Mouse (Mus musculus) WW6 (cell line): Measurements from ENCODE around the gene Slc20a1.
A peak's percentile ranks its signal among the peaks of the same experiment; 100 is the strongest.

Source experiments
- DNase-seq: peaks from one replicate; pipeline ENCODE4 v3.0.0-alpha.2; 2013; ENCODE audit warnings: low read depth, low spot score

Gene Slc20a1

DNA sequence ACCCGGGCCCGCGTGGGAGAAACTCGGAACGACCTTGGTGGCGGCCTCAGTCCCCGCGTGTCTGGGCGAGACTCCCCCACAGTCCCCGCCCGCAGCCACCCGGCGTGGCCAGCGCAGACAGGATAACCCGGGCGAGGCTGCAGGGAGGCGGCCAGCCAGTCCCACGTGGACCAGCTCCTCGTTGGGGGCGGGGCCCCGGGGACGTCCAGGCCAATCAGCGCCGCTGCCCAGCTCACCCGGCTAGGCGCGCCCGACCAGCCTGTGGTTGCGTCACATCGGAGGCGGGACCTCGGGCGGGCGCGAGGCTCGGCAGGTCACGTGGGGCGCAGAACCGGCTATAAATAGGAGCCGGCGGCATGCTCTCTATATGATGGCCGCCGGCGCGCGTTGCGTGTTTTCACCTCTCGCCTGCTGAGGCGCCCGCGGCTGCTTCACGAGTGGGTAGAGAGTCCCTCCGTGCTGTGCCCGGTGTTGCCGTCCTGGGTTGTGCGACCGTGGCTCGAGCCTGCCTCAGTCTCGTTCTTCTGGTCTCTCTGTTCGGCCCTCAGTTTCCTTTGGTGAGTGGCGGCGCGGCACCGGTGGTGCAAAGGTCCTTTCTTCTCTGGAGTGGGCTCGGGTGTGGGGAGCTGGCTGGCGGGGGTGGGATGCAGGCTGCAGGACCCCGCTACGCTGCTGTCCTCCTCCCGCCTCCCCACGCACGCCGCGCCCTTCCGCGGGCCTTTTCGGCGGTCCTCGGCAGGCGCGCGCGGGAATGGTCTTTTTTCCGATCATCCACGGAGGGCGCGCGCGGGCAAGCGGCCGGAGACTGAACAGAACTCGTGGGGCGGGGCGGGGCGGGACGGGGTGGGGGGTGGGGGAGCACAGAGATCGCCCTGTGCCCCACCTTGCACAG is at the start of gene Slc20a1:
Gene Slc20a1, plus strand, starts transcription at position 329 of the 892 bp plus-strand sequence.
- DNase-seq = peak; percentile 94

DNA sequence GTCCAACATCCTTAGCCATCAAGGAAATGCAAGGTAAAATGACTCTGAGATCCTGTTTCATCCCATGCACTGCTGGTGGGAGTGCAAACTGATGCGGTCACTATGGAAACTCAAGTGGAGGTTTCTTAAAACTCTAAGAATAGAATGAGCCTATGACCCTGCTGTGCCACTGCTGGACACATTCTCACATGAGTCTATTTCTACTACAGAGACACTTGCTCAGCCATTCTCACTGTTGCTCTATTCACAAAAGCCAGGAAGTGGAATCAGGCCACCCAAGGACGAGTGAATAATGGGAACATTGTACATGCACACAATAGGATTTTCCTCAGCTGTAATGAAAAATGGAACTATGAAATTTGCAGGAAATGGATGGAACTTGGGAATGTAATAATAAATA is 49.7 kb upstream of the Slc20a1 start:
- DNase-seq = no peak

DNA sequence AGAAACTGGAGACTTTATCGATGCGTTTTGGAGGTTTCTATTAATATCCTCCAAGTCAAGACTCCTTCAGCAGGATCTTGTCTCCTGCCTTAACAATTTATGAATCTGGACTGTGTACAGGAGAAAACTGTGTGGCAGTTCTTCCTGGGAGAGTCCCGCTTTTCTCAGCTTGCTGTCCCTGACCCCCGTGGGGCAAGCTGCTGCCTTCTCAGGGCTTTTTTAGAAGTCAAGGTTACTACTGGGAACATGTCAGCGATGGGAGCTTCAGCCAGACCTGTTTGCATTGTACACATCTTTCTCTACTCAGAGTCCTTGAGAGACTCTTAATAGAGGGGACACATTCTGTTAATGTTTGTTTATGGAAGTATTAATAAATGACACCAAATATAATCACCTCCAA is 48.2 kb upstream of the Slc20a1 start:
- DNase-seq = no peak

DNA sequence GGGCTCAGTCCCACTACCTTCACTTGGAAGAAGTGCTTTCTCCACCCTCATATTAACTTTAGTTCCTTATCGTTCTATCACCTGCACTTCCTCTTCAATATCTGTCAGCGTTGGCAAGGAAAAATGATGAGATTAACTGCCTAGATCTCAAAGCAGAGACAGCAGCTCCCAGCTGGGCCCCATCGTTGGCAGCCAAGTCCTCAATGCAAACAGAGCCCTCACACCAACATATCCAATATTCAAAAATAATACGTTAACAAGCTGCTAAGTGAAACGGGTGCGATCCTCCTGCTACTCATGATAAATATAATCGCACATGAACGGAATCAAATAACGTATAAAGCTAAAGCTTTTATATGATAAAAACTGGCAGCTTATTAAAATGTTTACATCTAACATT is 47.5 kb upstream of the Slc20a1 start:
- no peak for DNase-seq

DNA sequence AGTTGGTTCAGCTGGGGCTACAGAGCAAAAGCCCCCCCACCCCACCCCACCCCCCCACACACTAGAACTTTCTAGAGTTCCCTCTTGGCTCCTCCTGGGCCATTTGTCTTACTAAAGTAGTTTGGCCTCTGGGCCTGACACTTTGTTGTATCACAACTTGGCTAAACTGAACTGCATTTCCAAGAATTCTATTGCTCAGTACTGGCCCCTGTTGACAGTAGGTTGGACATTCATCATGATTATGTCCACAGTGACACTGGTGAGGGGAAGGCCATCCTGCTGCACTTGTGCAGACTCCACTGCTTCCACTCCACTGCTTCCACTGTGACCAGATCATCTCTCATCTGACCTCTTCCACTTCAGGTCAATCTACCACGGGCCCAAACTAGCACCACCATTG is 45.8 kb upstream of the Slc20a1 start:
- no peak for DNase-seq

DNA sequence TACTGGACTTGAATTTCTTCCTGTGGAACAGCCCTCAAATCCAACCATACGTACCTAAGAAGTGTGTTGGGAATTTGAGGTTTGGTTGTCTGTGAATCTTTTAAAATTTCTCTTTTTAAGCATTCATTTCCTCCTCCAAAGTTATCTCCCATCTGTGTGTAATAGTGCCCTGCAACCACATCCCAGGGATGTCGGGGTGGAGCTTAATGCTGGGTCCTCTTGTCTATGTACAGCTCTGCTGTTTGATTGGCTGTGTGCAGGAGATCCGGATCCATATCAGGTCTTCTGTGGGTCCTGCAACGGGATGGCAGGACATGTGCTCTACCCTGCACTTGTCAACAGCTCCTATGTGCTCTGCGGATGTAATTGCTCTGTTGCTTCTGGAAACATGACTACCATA is 33.7 kb upstream of the Slc20a1 start:
- DNase-seq = no peak

DNA sequence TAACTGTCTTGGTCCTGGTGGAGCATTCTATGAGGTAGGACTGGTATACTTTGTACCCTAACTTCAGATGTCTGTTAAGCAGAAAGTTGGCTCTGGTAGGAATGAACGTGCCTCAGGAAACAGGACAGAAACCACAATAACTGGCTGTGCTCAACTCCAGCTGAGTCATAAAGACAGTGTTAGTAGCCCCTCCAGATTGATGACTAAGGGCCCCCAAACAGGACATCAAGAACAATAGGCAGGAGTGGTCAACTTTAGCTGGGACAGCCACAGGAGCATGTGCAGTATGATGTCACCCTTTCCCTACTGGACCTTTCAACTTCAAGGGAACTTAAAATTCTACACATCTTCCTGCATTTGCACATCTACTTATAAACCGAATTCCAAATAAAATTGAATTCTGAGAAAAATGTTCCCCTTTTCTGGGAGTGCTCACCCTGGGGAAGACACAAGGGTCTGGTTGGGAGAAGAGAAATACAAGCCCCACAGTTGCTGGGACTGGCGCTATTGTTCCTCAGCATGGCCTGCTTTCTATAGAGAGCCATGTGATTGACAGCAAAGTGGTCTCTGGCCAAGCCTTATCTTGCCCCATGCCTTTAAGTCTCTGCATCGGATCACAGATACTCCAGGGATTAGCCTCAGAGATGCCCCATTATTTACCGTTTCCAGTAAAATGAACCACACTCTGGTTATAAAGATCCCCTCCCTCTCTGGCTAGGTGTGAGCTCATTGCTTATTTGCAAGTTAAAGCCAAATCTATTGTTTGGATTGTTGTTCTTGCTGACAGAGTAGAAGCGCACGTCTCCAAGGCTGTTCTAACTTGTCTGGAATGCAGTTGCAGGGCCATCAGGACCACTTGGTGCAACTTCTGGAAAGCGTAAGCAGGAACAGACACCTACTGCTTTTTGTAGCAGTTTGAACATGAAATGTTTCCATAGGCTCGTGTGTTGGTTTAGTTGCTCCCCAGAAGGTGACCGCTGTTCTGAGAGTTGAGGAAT is 31.8 kb upstream of the Slc20a1 start:
- DNase-seq = no peak

DNA sequence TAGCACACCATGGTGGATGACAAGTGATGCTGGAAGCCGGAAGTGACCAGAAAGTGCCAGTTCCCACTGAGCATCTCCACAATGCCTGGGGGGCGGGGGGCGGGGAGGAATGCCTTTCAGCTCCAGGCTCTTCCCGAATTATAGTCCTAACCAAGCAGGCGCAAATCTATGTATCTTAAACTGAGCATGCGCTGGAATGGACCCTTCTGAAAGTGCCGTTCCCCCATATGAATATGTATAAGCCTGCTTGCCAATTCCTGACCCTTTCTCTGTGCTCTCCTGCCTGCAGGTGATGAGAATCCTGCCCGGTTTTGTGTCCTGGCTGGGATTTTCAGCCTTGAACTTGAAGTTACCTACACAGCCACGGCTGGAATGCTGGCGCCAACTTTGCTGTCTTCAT is 25.2 kb upstream of the Slc20a1 start:
- DNase-seq = no peak

DNA sequence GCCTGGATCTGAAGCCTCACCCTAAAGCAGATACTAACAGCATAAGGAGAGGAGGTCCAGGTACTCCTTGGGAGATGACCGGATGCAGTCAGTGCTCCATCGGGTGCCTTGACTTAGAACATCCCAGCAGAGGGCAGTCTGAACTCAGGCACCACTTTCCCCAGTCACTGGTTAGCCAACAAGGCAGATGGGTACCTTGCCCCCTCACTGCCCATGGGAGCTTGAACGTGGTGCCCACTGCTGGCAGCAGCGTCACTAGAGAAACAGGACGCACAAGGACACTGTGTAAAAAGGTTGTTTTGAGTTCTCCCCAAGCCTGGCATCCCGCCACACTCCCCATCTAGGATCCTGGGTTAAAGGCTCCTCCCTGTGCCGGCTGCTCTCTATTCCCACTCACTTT is 24.1 kb upstream of the Slc20a1 start:
- DNase-seq = no peak

DNA sequence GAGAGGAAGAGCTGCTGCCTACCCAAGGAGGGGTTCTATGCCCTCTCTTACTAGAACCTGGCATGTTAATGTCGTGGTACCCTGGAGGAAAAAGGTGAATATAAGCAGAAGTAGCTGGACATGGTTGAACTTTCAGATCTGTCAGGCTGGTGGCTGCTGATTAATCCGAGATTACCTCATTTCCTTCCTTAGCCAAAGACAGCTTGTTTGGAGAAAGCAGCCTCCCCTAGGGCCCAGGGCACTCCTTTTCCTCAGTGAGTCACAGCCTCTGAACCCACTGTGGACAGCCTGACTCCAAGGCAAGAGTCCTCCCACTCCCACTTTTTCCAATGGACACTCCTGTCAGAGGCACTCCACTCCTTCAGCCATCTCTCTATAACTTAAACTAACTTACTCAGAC is 22.9 kb upstream of the Slc20a1 start:
- DNase-seq = no peak

DNA sequence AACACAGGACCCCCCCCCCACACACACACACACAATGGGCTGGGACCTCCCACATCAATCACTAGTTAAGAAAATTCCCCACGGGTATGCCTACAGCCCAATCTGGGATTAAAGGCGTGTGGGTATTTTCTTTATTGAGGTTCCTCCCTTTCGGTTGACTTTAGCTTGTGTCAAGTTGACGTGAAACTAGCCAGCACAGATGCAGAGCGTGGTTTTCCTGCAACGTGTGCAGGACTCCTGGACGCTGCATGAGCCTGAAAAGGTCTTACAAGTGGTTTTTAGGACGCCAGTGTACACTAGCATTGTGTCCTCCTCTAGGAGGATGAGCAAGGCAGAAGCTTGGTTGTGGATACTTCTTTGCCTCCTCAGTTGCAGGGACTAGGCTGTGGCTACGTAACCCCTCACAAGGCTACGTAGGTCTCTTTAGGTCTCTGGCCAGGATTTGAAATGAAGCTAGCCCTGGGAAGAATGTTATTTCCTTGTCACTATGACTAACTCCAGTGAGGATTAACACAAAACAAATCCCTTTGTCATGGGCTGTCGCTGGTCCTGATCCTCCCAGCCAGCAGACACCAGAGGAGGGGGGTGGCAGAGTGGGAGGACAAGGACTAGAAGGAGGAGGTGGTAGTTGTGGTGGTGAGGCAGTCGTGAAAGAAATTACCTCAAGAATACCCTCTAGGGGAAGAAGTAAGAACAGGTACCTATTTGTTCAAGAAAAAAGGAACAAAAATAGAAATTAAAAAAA is 21.7 kb upstream of the Slc20a1 start:
- no peak for DNase-seq

DNA sequence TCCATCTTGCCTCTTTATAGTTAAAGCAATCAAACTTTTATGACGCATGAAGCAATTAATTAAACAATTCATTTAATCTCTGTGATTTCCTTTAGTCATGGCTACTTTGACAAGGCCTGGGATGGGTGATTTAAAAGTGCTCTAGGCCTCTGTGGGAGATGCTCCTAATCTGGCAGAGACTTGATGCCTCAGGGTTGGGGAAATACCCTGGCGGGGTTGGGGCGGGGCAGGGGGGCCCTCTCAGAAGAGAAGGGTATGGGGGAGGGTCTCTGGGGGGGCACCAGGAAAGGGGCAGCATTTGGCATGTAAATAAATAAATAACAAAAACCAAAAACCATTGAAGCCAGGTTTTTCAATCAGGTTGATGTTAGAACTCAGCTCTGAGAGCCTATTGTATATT is 20.9 kb upstream of the Slc20a1 start:
- no peak for DNase-seq

DNA sequence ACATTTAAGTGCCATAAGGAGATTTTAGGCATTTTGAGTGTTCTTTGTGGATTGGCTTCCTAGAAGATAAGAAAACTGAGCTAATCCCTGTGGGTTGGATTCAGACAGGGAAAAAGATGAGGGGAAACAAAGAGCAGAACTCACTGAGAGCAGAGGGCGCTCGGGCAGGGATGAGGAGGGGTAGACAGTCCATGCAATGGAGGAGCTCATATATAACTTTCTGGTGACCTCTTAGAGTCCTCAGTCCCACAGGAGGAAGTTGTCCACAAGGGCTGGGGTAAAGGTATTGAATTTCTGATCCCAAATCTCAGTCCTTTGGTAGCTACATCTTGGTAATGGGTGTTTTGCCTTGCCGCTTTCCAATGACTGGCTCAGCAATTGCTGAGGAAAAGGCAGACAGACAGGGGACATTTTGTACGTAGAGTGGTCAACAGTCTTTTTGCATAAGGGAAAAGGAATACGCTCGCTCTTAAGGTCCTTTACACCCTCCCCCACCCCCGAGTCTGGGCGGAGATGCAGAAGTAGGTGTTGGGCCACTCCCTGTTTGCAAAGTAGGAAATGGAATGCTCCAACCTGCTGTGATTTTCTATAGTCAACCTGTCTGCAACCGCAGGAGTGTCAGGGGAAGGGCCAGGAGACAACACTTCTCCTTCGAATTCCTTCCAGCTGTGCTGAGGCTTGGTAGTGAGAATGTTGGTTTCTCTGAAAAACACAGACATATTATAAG is 20.2 kb upstream of the Slc20a1 start:
- peak; percentile 77 for DNase-seq

DNA sequence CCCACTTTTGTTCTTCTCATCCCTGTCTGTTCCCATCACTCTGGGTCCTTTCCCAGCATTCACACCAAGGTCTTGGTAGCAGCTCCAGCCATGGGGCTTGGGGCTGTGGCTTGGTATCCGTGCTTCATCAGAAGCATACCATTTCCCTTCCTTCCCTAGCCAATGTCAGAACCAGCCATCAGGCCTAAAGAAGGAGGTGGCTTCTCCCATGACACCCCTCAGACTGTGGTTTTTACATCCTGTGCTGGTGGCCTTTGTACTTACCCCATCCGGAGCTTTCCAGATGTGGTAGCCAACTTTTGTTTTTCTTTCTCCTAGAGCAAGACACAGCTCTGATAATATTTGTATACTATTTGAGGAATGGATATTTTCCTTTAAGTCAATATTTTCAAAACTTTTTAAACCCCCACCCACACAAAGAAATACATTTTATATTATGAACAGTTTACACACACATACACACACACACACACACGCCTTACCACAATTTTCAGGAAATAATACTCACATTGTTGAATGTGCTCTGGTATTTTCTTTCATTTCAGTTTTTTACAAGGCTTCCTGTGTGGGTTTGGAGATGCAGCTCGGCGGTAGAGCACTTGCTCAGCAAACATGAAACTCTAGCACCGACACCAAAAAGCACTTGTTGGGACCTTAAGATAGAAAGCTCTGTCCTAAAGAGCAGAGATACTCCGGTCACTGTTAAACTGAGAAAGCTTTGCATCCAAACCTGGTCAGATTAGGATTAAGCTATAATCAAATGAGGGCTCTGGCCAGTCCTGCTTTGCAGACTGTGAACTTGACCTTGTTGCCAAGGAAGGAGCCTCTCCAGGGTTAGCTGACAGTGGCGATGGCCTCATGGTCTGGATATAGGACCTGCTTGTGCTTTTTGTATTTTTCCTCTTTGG is 18.4 kb upstream of the Slc20a1 start:
- DNase-seq = no peak

DNA sequence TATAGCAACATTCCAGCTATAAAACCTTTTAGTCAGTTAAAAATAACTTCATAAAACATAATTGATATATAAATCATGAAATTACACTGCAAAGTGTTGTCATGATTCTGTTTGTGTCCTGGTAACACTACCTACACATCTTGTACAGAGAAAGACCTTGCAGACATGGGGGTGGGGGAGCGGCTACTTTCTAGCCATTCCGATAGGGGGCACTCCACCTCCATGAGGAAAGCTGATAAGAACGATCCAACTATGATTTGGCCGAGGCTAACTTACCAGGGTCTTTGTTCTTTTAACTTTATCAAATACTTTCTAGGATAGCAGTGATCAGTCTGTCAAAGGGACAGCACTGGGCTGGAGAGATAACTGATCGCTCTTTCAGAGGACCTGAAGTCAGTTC is 17.1 kb upstream of the Slc20a1 start:
- peak; percentile 45 for DNase-seq

DNA sequence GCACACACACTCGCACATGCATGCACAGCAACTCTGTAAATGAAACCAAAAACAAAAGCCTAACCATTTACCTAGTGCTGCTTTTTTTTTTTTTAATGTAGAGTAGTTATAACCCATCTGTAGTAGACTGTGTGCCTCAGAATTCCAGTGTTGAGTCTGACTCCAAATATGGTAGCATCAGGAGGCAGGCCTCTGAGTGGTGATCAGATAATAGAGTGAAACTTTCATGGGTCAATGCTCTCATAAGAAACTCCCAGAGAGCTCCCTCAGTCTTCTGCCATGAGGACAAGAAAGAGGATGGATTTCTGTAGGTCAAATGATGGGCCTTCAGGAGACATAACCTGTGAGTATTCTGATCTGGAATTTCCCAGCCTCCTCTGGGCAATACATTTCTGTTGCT is 16.2 kb upstream of the Slc20a1 start:
- DNase-seq = no peak

DNA sequence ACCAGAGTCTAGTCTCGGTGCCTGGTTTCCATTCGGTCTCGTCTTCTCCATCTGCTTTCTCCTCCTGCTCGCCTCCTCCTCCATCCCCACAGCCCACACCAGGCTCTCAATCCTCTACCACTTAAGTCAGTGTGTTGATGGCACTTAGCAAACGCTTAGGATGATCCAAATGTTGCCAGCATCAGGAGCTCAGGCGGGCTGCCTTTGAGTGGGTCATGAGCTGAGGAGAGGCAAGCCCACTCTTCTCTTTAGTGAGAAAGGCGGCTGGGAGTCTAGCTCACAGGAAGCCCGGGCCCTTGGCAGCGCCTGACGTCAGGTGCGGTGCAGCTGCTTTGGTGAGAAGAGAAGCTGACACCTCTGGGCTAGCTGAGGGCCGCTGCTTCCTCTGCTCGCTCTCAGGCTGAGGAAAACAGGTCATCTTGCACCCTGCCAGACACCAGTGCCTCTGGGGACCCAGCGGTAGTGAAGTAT is 15.0 kb upstream of the Slc20a1 start:
- no peak for DNase-seq

DNA sequence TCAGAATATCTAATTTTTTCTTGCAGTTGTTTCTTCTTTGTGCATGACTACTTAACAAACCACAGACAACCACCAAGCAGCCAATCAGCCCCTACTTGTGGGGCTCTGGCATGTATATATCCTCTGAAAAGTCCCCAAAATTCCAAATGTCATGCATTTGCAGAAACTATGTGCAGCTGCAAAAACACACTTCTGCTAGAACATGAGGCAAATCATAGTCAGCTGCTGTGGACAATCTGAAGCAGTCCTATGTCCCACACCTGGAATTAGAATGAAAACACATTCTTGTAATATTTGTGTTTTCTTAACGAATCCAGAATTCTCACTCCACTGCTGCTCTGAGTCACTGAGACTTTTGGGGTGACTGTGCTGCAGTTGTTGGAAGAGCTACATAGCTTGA is 13.7 kb upstream of the Slc20a1 start:
- no peak for DNase-seq

DNA sequence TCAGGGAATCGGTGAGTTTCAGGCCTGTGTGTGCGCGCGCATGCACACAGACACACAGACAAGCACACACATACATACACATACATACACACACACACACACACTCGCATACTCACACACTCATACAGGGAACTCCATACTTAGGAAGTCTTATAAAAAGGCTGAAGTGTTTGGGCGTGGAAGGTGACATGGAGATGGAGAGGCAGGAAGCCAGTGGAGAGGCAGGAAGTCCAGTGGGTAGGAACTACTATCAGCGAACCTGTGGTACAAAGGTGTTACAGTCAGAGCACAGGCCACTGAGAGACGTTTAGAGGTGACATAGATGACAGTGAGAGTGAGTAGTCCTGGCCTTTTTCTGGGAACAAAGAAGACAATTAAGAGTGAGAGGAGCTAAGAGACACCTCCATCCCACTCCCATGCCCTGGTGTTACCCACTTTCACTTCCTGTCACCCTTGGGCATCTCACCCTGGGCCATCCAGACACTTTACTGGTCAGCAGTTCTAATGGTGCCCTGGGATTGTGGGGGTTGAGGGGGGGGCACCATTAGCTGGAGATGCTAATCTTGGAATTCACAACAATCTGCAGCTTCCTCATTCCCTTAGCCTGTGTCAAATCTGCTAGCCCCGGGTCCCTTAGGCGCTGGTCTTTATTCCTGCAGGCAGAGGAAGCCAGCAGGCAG is 12.8 kb upstream of the Slc20a1 start:
- DNase-seq = no peak
